ENCODE assay signal across 9 mouse cellular contexts in genomic region chr6:119443742-119444645, GRCm38 (mm10). TPM values are rescaled to one million over a fixed set of nuclear protein-coding genes. Genes with fewer than 3 reads are reported as not detected.
DNase-seq lines count a peak whose midpoint lies in the region; ATAC-seq lines count a peak whose summit lies in the region.
"Had no signal": no experiment of that assay in that cellular context is flagged by ENCODE, and none has a peak within 500 bp of the region (broad histone marks: within the 10 kb centered on the region; RNA-seq: fewer than 3 reads in every experiment).

No protein-coding gene starts in this region.

- no peaks in the 10 kb centered on the region for H3K27me3 ChIP-seq in embryonic facial prominence, embryonic 13.5 days
- H3K27me3 ChIP-seq in kidney, embryonic 14.5 days (ENCODE audit: control insufficient read depth, insufficient read depth, low read length), result no peaks in the 10 kb centered on the region

- H3K9ac ChIP-seq in embryonic facial prominence, embryonic 13.5 days, result no peak overlapping the region
- no peak overlapping the region for H3K9ac ChIP-seq in kidney, embryonic 14.5 days (ENCODE audit: low read depth, low read length)

- WGBS in embryonic facial prominence, embryonic 13.5 days, result 39% methylated on average over 12 of the region's 12 CpGs
- WGBS in kidney, embryonic 14.5 days, result 57% methylated on average over 12 of the region's 12 CpGs

- peaks cover 3% of the 10 kb centered on the region; the same call in 1 of the 2 replicates for H3K36me3 ChIP-seq in embryonic facial prominence, embryonic 13.5 days
- H3K36me3 ChIP-seq in kidney, embryonic 14.5 days (ENCODE audit: control insufficient read depth, insufficient read depth, low read length), result no peaks in the 10 kb centered on the region

- peak; percentile 85 to 86 for DNase-seq in B cell, adult 2 months
- peak; percentile 39 to 68 for DNase-seq in adrenal gland, postnatal 4 days (ENCODE audit: low spot score in 2 of 2)
- DNase-seq in heart, adult 9 months (ENCODE audit: low spot score in 2 of 2), result peak; percentile 59 to 72
- peak; percentile 81 for DNase-seq in liver
- peak; percentile 50 to 64 for DNase-seq in monocyte, adult 2 months (ENCODE audit: low read depth in 1 of 2, low spot score in 2 of 2)
- DNase-seq in spleen, postnatal 14 days (ENCODE audit: low spot score in 2 of 2), result peak; percentile 36 to 66

- H3K27ac ChIP-seq in embryonic facial prominence, embryonic 13.5 days, result no peak overlapping the region
- no peak overlapping the region for H3K27ac ChIP-seq in kidney, embryonic 14.5 days (ENCODE audit: low read depth, low read length)

- ATAC-seq in embryonic facial prominence, embryonic 13.5 days (ENCODE audit: insufficient number of reproducible peaks, insufficient read depth, low FRiP score, low TSS enrichment, low read depth), result no peak
- peak; percentile 30; the same call in 1 of the 2 replicates for ATAC-seq in kidney, embryonic 14.5 days (ENCODE audit: low FRiP score, low TSS enrichment)

- peak overlapping the region; percentile 26; the same call in 1 of the 2 replicates for H3K4me2 ChIP-seq in embryonic facial prominence, embryonic 13.5 days
- H3K4me2 ChIP-seq in kidney, embryonic 14.5 days (replicated peaks; ENCODE audit: low read depth, low read length), result no peak overlapping the region

- H3K4me3 ChIP-seq in embryonic facial prominence, embryonic 13.5 days, result no peak overlapping the region
- no peak overlapping the region for H3K4me3 ChIP-seq in kidney, embryonic 14.5 days (ENCODE audit: low read length)
- H3K4me3 ChIP-seq: erythroblast, embryonic 14.5 days had no signal

- H3K9me3 ChIP-seq in embryonic facial prominence, embryonic 13.5 days, result no peaks in the 10 kb centered on the region
- no peaks in the 10 kb centered on the region for H3K9me3 ChIP-seq in kidney, embryonic 14.5 days (ENCODE audit: control insufficient read depth, low read length)

- peaks cover 11% of the 10 kb centered on the region for H3K4me1 ChIP-seq in embryonic facial prominence, embryonic 13.5 days
- peaks cover 7% of the 10 kb centered on the region; the same call in 1 of the 2 replicates for H3K4me1 ChIP-seq in kidney, embryonic 14.5 days (ENCODE audit: control insufficient read depth, insufficient read depth, low read length)

RNA-seq across cellular contexts. Expression of gene Adipor2, which starts 26.5 kb away (rescaled TPM):
- 100 to 1,000 TPM; 141 to 151 TPM for total RNA-seq in adrenal gland, postnatal 4 days (2021)
- 32.4 and 35.6 TPM in 2 replicates for polyA plus RNA-seq in embryonic facial prominence, embryonic 13.5 days (2015; fragmentation: Nextera tagmentation; extraction: Ambion mirVana)
- 22.6 and 33.4 TPM in 2 replicates for polyA plus RNA-seq in kidney, embryonic 14.5 days (2014; fragmentation: Nextera tagmentation; extraction: Ambion mirVana)

RNA-seq across cellular contexts. Expression of gene Fbxl14, which starts 35.5 kb away (rescaled TPM):
- 10 to 100 TPM; 40.1 to 41.9 TPM for total RNA-seq in adrenal gland, postnatal 4 days (2021)
- 3.2 and 3.8 TPM in 2 replicates for polyA plus RNA-seq in embryonic facial prominence, embryonic 13.5 days (2015; fragmentation: Nextera tagmentation; extraction: Ambion mirVana)
- polyA plus RNA-seq in kidney, embryonic 14.5 days (2014; fragmentation: Nextera tagmentation; extraction: Ambion mirVana), result 7.2 and 9.6 TPM in 2 replicates
